Mouse (Mus musculus) spleen, adult 12 weeks (tissue): ENCODE results near the gene Galr3.
"Not testable (repeated sequence)": the region's sequence is repeated elsewhere in the genome, so short reads cannot be mapped to it uniquely, and the experiment has no call there.

ENCODE experiments used
- DNase-seq: peaks from one replicate; pipeline ENCODE4 v3.0.0; 2022; ENCODE audit warnings: low spot score

Galr3 gene

GRCm38 (mm10) chr15:79041585-79041984, at the start of gene Galr3:
Galr3 (plus strand) TSS chr15:79041885.
- DNase-seq = no peak

GRCm38 (mm10) chr15:78992235-78992634, 49.5 kb upstream of the Galr3 start:
- DNase-seq = no peak

GRCm38 (mm10) chr15:78992925-78993324, 48.8 kb upstream of the Galr3 start:
- DNase-seq = no peak

GRCm38 (mm10) chr15:78995916-78996315, 45.8 kb upstream of the Galr3 start:
- no peak for DNase-seq

DNA sequence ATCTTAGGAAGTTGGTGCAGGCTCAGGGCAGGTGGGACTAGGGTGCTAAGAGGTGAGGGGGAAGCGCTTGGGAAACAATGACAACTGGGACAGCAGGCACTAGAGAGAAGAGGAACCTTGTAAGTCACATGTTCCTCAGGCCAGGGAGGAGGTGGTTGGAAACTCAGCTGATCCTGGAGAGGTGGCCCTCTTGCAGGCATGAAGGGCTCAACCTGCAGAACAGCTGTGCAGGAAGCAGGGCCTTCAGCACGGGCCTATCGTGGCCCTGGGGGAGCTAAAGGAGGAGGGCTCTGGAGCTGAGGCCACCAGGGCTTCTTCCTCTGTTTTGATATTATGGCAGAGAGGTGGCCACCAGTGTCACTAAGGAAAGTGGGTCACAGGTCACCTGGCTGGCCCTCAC, 45.0 kb upstream of the Galr3 start:
- no peak for DNase-seq

DNA sequence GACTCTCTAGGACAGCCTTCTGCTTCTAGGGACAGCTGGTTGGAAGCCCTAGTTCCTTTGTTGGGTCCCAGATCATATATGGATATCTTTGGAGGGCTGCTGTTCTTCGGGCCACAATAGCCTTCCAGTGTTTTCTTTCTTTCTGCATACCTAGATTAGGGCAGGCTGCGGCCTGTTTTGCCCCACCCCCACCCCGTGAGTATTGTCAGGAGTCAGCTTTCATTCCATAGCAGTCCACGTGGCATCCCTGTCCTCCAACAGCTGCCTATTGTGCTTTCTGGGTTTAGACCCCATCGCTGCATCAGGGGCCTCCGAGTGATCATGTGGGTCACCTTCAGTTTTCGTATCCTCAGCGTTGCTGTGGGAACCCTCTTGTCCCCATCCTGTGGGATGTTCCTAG, 43.3 kb upstream of the Galr3 start:
- DNase-seq = no peak

DNA sequence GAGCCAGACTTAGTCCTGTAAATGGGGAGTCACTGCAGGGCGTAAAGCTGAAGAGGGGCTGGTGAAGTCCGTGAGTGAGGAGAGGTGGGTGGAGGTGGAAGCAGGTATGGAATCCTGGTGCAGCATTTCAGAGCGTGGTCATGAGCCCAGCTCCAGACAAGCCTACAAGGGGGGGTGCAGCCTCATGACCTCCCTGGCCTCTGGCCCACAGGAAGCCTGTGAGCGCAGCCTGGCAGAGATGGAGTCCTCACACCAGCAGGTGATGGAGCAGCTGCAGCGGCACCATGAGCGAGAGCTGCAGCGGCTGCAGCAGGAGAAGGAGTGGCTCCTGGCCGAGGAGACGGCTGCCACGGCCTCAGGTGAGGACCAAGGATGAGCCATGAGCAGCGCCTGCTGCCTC, 42.1 kb upstream of the Galr3 start:
- no peak for DNase-seq

DNA sequence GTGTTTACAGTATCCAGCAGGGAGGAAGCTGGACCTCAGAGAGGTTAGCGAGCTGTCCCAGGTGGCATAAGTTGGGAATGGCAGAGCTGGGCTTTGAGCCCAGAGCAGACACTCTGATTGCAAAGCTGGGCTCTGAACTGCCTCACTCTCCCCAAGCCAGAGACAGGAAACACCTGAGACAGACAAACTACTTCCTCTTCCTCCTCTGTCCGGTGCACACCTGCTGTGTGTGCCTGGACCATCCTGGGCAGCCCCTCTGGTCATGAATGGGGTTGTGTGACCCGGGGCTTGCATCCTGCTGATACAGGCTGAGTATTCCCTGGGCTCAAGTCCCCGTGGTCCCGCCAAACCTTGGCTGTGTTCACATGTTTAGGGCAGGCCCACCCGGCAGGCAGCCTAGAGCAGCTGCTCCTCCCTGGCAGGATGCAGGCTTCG, 41.3 kb upstream of the Galr3 start:
- DNase-seq = no peak

- DNase-seq = no peak
Measured at GRCm38 (mm10) chr15:79001559-79001958, 40.1 kb upstream of the Galr3 start.

DNA sequence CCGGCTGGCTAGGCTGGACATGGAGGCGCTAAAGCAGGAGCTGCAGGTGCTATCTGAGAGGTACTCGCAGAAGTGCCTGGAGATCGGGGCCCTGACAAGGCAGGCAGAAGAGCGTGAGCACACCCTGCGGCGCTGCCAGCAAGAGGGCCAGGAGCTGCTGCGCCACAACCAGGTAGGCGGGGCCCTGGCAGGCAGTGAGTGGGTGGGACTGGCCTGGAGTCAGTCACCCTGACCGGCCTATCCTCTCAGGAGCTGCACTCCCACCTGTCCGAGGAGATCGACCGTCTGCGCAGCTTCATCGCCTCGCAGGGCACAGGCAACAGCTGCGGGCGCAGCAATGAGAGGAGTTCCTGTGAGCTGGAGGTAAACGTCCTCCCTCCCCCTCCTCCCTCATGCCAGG, 39.6 kb upstream of the Galr3 start:
- DNase-seq = no peak

GRCm38 (mm10) chr15:79003079-79003478, 38.6 kb upstream of the Galr3 start:
- DNase-seq = no peak

GRCm38 (mm10) chr15:79005581-79005980, 36.1 kb upstream of the Galr3 start:
- no peak for DNase-seq

GRCm38 (mm10) chr15:79006638-79007037, 35.0 kb upstream of the Galr3 start:
- DNase-seq = no peak

- no peak for DNase-seq
Measured at GRCm38 (mm10) chr15:79007059-79007458, 34.6 kb upstream of the Galr3 start.

- not testable (repeated sequence) for DNase-seq
Measured at GRCm38 (mm10) chr15:79007836-79008235, 33.8 kb upstream of the Galr3 start.

- no peak for DNase-seq
Measured at GRCm38 (mm10) chr15:79009734-79010133, 32.0 kb upstream of the Galr3 start.

- DNase-seq = no peak
Measured at GRCm38 (mm10) chr15:79011550-79011949, 30.1 kb upstream of the Galr3 start.

DNA sequence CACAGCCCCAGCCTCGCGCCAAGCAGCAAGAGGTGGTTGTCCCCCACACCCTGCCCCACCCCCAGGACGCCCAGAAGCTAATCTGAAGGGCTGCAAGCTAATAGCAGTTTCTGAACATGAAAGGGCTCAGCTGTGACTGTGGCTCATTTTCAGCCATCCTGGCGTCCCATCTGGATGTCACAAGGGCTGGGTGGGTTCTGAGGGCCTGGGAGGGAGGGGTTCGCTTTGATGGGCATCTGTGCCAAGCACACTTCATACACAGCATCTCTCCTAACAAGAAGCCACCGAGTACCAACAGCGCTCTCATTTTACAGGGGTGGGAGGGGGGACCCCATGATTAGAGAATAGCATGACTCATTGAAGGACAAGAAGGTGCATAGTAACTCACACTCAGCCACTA, 28.3 kb upstream of the Galr3 start:
- no peak for DNase-seq

- no peak for DNase-seq
Measured at GRCm38 (mm10) chr15:79018191-79018590, 23.5 kb upstream of the Galr3 start.

- no peak for DNase-seq
Measured at GRCm38 (mm10) chr15:79018886-79019285, 22.8 kb upstream of the Galr3 start.

DNA sequence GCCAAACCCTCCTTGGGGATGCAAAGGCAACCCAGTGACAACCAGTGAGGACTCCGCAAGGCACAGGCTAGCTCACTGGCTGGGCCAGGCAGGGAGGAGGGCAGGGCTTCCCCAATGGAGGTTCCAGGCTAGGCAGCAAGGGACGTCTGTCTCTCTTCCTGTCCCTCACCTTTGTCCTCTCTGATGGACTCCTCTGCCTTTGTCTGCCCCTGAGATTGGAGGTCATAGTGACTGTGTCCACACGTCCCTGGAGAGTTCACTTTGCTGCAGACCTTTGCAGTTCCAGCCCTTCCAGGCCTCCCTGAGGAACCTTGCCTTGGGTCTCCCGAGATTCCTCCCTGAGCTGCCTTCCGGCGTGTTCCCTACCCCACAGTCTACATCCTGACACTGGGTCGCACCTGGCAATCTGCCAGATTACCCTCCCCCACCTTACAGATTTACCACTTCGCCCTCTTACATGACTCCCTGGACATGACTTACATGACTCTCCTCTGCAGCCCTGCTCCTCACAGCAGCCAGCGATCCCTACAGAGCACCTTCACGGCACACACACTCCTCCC, 18.9 kb upstream of the Galr3 start:
- no peak for DNase-seq

DNA sequence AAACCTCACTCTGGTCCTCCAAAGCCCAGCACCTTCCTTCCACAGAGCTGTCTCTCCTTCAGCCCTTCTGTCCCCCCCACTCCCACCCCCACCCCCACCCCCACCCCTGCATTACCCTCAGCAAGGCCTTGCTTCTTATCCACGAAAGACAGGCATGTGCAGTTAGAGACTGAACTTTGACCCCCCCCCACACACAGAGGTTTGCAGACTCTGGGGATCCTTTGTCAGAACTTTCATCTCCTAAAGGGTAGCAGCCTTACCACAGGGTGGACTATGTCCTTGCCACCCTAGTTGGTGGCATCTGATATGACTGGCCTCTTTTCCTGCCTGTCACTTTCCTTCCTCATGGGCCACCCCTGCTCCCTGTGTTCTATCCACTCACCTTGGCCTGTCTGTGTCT, 18.3 kb upstream of the Galr3 start:
- DNase-seq = no peak

DNA sequence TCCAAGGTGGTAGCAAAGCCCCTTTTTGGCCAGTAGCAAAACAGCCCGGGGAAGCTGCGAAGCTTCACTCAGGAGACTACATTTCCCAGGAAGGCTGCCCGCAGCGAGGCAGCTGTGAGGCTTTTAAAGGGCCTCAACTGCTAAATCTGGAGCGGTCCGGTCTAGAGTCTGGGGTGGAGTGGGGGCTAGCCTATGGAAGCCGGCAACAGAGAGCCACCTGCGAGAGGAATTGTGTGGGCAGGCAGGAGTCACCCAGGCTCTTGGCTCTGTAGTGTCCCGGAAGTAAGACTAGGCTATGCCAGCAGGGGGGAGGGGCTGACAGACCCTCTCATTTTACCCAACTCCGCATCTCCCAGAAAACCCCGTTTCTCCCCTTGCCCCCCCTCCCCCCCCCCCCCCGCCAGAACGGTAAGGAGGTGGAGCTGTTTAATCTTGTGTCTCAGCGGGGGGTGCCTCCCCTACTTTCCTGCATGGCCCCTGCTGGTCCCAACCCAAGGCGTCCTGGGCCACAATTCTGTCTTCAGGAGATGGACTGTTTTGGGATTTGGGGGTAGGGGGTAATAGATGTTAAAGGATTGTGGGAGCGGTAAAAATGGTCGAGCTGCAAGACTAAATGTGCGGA, 15.9 kb upstream of the Galr3 start:
- no peak for DNase-seq
